Mouse (Mus musculus): ENCODE measurements around the gene Igll1.
"Not testable (repeated sequence)": the region's sequence is repeated elsewhere in the genome, so short reads cannot be mapped to it uniquely, and the experiment has no call there.

Gene Igll1

GRCm38 (mm10) chr16:16863978-16864377, at the start of gene Igll1:
Gene Igll1 (minus strand): TSS chr16:16863985.
- DNase-seq (ENCODE audit: low read depth in 1 of 2, low spot score in 2 of 2): no peak

GRCm38 (mm10) chr16:16913440-16913839, 49.7 kb upstream of the Igll1 start:
- no peak for DNase-seq (ENCODE audit: low read depth in 1 of 2, low spot score in 2 of 2)

GRCm38 (mm10) chr16:16911641-16912597, 48.1 kb upstream of the Igll1 start:
- DNase-seq (ENCODE audit: low read depth in 1 of 2, low spot score in 2 of 2): peak; percentile 31 to 58

- no peak for DNase-seq (ENCODE audit: low read depth in 1 of 2, low spot score in 2 of 2)
These were observed 44.0 kb upstream of the Igll1 start for GRCm38 (mm10) chr16:16907799-16908198.

- no peak for DNase-seq (ENCODE audit: low read depth in 1 of 2, low spot score in 2 of 2)
These were observed 39.4 kb upstream of the Igll1 start for GRCm38 (mm10) chr16:16903188-16903587.

GRCm38 (mm10) chr16:16902329-16902728, 38.5 kb upstream of the Igll1 start:
- DNase-seq (ENCODE audit: low read depth in 1 of 2, low spot score in 2 of 2): no peak

GRCm38 (mm10) chr16:16897056-16897584, 33.3 kb upstream of the Igll1 start:
- no peak for DNase-seq (ENCODE audit: low read depth in 1 of 2, low spot score in 2 of 2)

GRCm38 (mm10) chr16:16896382-16897055, 32.7 kb upstream of the Igll1 start, which contains the start of gene Ppm1f:
Gene Ppm1f (plus strand): TSS chr16:16896469.
- peak; percentile 95 to 97 for DNase-seq (ENCODE audit: low read depth in 1 of 2, low spot score in 2 of 2)

- no peak for DNase-seq (ENCODE audit: low read depth in 1 of 2, low spot score in 2 of 2)
These were observed 32.2 kb upstream of the Igll1 start for GRCm38 (mm10) chr16:16896015-16896381.

- DNase-seq (ENCODE audit: low read depth in 1 of 2, low spot score in 2 of 2): no peak
These were observed 28.6 kb upstream of the Igll1 start for GRCm38 (mm10) chr16:16892366-16892765.

- no peak for DNase-seq (ENCODE audit: low read depth in 1 of 2, low spot score in 2 of 2)
These were observed 24.6 kb upstream of the Igll1 start for GRCm38 (mm10) chr16:16888341-16888740.

GRCm38 (mm10) chr16:16879025-16879424, 15.2 kb upstream of the Igll1 start:
- DNase-seq (ENCODE audit: low read depth in 1 of 2, low spot score in 2 of 2): no peak

- peak; percentile 77 to 82 for DNase-seq (ENCODE audit: low read depth in 1 of 2, low spot score in 2 of 2)
These were observed 7.0 kb upstream of the Igll1 start, which contains the start of the genes Top3b and Vpreb1 for GRCm38 (mm10) chr16:16870617-16871331. Gene Top3b (plus strand): TSS chr16:16870736. Gene Vpreb1 (minus strand): TSS chr16:16870843.

GRCm38 (mm10) chr16:16870241-16870616, 6.4 kb upstream of the Igll1 start:
- no peak for DNase-seq (ENCODE audit: low read depth in 1 of 2, low spot score in 2 of 2)

GRCm38 (mm10) chr16:16865696-16866561, 2.1 kb upstream of the Igll1 start:
- DNase-seq (ENCODE audit: low read depth in 1 of 2, low spot score in 2 of 2): no peak

- no peak for DNase-seq (ENCODE audit: low read depth in 1 of 2, low spot score in 2 of 2)
These were observed 1.4 kb upstream of the Igll1 start for GRCm38 (mm10) chr16:16865217-16865616.

- no peak for DNase-seq (ENCODE audit: low read depth in 1 of 2, low spot score in 2 of 2)
These were observed 1.5 kb downstream of the Igll1 start for GRCm38 (mm10) chr16:16862288-16862687.

GRCm38 (mm10) chr16:16856731-16857476, 6.9 kb downstream of the Igll1 start:
- no peak for DNase-seq (ENCODE audit: low read depth in 1 of 2, low spot score in 2 of 2)

GRCm38 (mm10) chr16:16856054-16856453, 7.7 kb downstream of the Igll1 start:
- DNase-seq (ENCODE audit: low read depth in 1 of 2, low spot score in 2 of 2): not testable (repeated sequence)

Data from monocyte, adult 2 months (primary cell).